Mouse (Mus musculus) 3T3-L1 (cell line): ENCODE data around the gene Rslcan18.
"Not testable (repeated sequence)": the region's sequence is repeated elsewhere in the genome, so short reads cannot be mapped to it uniquely, and the experiment has no call there.

Source experiments
- DNase-seq: peaks from one replicate; pipeline ENCODE4 v3.0.0-alpha.2; 2015; ENCODE audit warnings: low read depth, low spot score

The Rslcan18 gene

GRCm38 (mm10) chr13:67116163-67116562, at the start of gene Rslcan18:
Rslcan18 (minus strand) TSS chr13:67116263.
- DNase-seq = not testable (repeated sequence)

DNA sequence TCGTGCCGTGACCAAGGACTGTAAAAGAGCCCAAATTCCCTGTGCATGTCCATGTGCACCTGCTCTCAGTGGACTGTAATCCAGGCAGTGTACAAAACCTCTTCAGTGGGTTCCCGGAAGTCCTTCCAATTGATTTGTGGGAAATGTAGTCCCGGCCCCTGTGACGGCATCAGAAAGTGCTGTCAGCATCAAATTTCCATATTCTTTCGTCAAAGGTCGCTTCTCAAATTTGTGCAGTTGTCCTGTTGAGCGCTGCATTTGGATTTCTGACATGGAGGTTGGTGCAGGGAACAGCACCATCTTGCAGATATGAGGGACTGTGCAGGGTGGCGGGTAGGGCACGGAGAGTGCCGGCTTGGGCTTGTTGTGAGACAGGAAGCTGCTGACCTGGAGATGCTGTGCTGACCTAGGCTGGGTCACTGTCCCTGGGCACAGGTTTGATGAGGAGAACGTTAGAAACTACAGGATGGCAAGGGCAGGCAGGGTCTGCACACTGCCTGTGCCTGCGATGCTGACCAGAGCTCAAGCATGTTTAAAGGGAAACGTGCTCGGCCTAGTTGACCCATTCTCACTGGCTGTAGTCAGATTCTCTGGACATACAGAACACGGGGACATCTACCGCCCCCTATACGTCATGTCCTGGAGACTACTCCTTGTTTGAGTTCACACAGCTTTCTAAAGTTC, 12.1 kb upstream of the Rslcan18 start:
- peak; percentile 90 for DNase-seq

DNA sequence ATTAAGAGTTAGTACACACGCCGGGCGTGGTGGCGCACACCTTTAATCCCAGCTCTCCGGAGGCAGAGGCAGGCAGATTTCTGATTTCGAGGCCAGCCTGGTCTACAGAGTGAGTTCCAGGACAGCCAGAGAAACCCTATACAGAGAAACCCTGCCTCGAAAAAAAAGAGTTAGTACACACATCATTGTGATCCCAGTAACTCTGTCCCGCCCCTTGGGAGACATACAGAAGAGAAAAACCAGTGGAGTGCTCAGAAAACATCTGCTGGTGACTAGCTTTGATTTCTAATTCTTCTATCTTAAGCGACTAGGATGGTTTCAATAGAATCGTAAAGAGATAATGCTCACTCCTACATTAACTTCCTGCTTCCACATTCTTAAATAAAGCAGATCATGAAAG, 11.4 kb upstream of the Rslcan18 start:
- DNase-seq = not testable (repeated sequence)

- DNase-seq = no peak
These were observed 8.4 kb upstream of the Rslcan18 start for GRCm38 (mm10) chr13:67124460-67124859.

DNA sequence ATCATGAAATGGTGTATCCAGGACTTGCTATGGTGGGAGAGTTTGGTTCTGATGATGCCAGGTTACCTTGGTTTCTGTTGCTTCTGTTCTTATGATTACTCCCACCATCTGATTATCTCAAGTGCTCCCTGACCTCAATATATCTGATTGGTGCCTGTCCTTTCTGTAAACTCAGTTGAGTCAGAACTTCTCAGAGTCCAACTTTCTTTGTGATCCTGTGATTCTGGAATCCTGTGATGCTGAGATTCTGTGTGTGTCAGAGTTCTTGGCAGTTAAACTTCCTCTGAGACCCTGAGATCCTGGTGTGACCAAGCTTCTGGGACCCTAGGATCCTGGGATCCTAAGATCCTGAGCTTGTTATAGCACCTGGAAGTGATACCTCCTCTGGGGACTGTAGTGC, 5.3 kb upstream of the Rslcan18 start, which contains the start of gene Zfp759:
Gene Zfp759, plus strand, starts transcription at position 301 of the 400 bp plus-strand sequence.
- not testable (repeated sequence) for DNase-seq

GRCm38 (mm10) chr13:67113287-67113686, 2.8 kb downstream of the Rslcan18 start:
- DNase-seq = peak; percentile 80

DNA sequence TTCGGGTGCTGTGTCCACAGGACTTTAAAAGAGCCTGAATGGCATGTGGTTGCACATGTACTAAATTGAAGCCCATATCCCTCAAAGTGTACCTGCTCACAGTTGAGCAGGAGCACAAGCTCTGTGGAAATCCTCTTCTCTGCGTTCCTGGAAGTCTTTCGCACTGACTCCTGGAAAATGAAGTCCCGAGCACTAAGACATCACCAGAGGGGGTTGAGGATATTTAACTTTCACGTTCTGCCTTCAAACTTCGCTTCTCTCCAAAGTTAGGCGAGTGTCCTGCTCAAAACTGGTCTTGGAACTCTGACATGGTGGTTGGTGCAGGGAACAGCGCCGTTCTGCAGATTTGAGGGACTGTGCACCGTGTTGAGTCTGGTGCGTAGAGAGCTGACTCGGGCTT, 4.0 kb downstream of the Rslcan18 start:
- DNase-seq = no peak

GRCm38 (mm10) chr13:67108821-67109206, 7.2 kb downstream of the Rslcan18 start:
- no peak for DNase-seq

DNA sequence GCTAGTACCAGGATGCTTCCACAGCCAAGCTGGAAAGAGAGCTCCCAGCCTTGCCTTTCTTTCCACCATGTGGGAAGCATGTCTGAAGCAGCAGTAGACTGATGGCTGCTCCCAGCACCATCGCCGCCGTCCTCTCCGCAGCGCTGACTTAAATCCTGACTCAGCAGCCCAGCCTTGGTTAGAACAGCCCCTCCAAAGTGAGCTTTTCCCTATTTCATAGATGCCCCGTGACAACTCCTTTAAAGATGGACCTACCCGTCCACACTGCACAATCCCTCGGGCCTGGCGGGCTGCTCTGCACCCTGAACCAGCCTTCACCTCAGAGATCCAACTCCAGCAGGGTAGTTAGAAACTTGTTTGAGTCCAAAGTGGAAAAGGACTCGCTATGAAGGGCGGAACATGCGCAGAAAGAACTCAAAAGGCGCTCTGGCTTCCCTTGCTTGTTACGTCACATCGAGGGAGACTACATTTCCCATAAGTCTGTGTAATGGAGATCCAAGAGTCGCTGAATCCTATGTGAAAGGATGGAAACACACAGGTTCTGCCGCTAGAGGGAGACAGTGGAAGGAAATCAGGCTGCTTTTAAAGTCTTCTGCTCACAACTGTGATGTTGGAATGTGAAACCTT, 7.8 kb downstream of the Rslcan18 start, which contains the start of gene Gm28557:
Gene Gm28557, minus strand, starts transcription at position 411 of the 627 bp plus-strand sequence.
- peak; percentile 99 for DNase-seq

- DNase-seq = no peak
These were observed 8.4 kb downstream of the Rslcan18 start for GRCm38 (mm10) chr13:67107681-67108080.

DNA sequence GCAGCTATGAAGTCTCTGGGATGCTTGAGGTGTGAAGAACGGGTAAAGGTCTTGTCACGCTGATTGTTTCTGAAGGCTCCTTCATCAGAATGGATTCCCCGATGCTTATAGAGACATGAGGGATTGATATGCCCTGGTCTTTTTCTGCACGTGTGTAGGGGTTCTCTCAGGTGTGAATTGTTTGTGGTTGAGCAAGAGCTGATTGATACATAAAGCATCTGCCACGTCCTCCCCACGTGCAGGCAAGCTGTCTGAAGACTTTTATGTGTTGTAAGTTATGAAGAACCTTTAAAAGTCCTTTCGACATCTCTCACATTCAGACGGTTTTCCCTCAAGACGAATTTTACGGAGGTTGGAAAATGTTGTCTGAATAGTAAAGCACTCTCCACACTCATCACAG, 18.2 kb downstream of the Rslcan18 start, which contains the start of gene Zfp708:
Gene Zfp708, minus strand, starts transcription at position 101 of the 400 bp plus-strand sequence.
- DNase-seq = no peak

DNA sequence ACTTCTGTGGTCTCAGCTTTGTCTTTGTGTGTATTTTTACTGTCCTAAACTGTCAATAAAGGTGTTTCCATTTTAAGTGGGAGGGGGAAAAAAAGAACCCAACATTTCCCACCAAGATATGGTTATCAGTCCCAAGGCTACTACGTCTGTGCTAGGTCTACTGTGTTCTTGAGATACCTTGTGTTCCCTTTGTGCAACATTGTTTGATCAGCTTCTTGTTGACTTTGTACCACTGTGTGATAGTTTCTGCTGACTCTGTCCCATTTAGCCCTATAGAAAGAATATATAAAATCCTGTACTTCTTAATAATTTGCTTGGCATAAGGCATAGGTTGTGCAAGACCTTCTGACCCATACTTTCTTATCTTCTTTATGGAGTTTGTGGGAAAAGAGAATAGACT, 25.9 kb downstream of the Rslcan18 start:
- no peak for DNase-seq

DNA sequence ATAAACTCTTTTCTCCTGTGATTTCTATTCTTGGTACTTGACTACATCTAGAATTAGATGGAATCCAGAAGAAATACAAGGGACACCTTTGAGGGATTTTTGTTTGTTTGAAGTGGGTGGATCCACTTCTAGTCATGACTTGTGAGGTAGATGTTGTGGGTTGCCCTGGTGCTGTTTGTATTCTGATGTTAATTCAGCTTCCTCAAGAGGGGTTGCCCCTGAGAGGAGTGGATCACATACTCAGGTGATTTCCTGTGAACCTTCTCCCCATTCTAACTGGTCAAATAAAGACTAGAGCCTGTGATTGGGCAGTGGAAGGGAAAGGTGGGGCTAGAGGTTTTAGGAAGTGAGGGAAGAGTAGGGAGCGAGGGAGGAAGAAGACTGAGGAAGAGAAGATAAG, 34.1 kb downstream of the Rslcan18 start:
- DNase-seq = no peak

- peak; percentile 86 for DNase-seq
These were observed 34.8 kb downstream of the Rslcan18 start for GRCm38 (mm10) chr13:67081142-67081713.

DNA sequence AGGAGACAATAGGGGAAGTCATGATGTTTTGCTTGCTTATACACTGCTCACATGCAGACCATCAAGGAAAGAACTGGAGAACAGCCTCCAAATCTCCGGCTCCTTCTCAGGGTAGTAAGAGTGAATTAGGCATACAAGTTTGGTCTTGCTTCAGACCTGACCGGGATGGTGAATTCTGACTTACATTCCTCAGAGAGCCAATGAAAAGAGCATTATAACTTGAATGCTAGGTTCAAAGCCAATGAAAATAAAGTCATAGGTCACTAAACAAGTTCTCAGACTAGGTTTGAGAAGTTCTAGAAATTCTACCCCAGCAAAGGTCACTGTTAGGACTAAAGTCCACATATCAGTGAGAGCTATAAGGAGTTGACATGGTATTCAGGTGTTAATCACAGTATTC, 38.8 kb downstream of the Rslcan18 start:
- DNase-seq = no peak

GRCm38 (mm10) chr13:67072786-67073185, 43.3 kb downstream of the Rslcan18 start:
- DNase-seq = no peak

DNA sequence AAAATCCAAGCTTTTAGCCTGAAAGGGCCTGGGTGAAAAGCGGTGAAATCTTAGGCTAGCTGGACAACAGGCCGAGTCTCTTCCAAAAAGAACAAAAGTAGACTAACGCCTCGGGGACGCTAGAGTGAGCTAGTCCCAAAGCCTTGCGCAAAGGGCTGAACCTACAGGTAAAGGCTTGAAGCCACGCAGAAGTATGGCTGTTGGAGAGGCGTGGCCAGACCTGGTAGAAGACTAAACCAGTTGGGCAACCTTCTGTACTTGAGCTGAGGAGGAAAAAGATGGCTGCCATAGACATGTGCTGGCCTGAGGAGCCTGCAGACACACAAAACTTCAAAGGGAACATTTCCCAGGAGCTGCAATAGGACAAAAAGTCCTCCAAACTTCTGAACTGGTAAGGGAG, 50.7 kb downstream of the Rslcan18 start:
- no peak for DNase-seq

- DNase-seq = no peak
These were observed 53.6 kb downstream of the Rslcan18 start for GRCm38 (mm10) chr13:67062427-67062826.

GRCm38 (mm10) chr13:67060786-67061358, 55.2 kb downstream of the Rslcan18 start, which contains the start of gene Zfp712:
Zfp712 (minus strand) TSS chr13:67061170.
- DNase-seq = peak; percentile 97

- peak; percentile 63 for DNase-seq
These were observed 55.8 kb downstream of the Rslcan18 start for GRCm38 (mm10) chr13:67060161-67060785.
